Mouse (Mus musculus) gastrocnemius, postnatal 10 days (tissue): ENCODE results near the gene Rhof. TPM values are rescaled to one million over a fixed set of nuclear protein-coding genes. Genes with fewer than 3 reads are reported as not detected.
A peak's percentile ranks its signal among the peaks of the same experiment; 100 is the strongest.
"Not testable (repeated sequence)": the region's sequence is repeated elsewhere in the genome, so short reads cannot be mapped to it uniquely, and the experiment has no call there.

Source experiments
- DNase-seq: peaks from one replicate; pipeline ENCODE4 v3.0.0; 2021; ENCODE audit warnings: mixed read lengths
- total RNA-seq, 2 experiments: library from RNA; stranded (reverse); gene quantifications; 2 replicates each; pipeline ENCODE4 v1.2.3; 2021

Gene Rhof
- total RNA-seq, 2 experiments from 2014 or later, result 0.68 to 1.4 TPM

GRCm38 (mm10) chr5:123067395-123067995 lies 65.0 kb downstream of the Rhof start:
- DNase-seq, result no peak

- peak; percentile 63 for DNase-seq
Observed at GRCm38 (mm10) chr5:123064207-123064606, 68.3 kb downstream of the Rhof start.

DNA sequence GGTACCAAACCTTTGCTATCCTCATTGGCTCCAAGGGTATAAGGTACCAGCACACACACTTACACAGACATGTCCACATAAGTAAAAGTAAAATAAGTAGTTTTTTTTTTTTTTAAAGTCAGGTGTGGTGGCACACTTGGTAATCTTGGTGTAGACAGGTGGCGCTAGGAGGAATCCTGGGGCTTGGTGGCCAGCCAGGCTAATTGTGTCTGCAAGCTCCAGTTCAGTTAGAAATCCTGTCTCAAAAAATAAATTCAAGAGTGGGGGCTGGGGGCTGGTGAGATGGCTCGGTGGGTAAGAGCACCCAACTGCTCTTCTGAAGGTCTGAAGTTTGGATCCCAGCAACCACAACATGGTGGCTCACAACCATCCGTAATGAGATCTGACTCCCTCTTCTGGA lies 69.4 kb downstream of the Rhof start:
- no peak for DNase-seq

GRCm38 (mm10) chr5:123061402-123061749 lies 71.1 kb downstream of the Rhof start:
- not testable (repeated sequence) for DNase-seq

DNA sequence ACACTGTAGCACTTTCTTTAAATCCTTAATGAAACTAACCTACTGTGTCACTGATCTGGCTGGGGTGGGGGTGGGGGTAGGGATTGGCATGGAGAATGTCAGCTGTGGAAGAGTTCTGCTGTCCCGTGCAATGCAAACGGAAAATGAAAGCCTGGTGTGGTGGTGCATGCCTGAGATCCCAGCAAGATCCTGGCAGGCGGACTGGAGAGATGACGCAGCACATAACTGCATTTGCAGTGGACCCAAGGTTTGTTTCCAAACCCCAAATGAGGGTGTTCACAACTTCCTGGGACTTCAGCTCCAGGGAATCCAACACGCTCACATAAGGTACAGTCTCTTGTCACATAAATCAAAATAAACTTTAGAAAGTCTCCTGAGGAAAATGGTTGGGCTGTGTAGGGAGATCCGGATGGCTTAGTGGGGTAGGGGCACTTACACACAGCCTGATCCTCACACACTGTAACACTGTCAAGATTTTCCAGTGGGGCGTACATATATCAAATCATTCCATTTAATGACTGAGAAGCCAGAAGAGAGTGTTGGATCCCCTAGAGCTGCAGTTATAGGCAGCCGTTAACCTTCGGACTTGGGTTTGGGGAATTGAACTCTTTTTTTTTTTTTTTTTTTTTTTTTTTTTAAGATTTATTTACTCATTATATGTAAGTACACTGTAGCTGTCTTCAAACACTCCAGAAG lies 71.6 kb downstream of the Rhof start:
- DNase-seq, result no peak

DNA sequence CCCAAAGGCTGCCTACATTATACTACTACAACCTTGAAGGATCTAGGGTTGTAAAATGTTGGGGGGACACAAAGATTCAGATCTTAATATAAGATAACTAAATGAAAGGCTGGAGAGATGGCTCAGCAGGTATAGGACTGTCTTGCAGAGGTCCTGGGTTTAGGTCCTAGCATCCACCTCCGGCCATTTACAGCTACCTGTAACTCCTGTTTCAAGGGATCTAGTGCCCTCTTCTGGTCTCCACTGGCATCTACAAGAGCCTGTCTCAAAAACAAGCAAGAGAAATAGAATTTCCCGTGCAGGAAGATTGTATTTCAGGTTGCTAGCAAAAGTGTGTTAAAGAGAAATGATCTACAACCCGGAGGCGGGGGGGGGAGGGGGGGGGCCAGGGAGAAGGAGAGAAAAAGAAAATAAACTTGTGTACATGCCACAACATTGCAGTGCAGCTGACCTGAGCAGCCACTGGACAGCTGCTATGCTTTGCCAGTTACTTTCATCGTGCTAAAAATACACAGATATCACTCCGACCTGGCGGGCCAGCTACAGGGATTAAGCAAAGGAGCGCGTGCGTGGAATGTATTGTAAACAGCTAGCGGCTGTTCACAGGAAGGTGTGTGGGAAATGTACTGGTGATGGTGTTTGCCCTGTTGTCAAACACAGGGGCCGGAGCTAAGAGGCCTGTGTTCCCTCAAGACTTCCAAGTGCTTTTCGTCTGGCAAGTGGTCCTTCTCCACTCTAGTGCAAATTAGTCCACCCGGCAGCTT lies 72.6 kb downstream of the Rhof start:
- peak; percentile 35 for DNase-seq

GRCm38 (mm10) chr5:123058251-123059102 lies 74.0 kb downstream of the Rhof start:
- no peak for DNase-seq

DNA sequence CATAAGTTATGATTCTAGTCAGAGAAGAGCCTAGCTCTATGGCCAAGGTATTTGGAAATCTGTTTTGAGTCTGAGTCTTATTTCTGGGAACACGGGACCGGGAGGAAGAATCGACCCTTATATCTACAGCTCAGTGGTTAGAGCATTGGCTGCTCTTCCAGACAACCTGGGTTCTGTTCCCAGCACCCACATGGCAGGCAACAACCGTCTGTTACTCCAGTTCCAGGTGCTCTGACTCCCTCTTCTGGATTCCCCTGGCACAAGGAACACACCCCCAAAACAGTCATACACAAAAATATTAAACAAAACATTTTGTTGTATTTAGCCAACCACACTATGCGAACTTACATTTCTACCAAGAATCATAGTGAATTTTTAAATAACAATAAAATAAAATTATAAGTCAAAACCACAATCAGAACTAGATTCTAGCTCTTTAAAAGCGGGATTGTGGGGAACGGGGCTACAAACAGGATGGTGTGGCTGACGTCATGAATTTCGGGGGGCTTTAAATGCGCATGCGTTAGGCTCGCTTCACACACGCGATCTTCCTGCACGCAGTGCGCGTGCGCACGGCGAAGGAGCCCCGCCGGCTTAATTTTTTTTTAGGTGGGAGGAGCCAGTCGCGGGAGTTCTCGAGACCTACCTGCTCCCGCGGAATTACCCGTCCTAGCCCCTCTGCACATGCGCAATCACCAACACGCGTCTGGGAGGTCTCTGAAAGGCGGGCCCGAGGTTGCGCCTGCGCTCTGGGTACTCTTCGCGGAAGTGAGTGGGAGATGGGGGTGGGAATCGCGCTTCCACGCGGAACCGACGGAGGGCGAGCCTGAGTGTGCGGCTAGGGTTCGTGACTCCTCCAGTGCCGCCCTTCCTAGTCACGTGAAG lies 74.9 kb downstream of the Rhof start:
- peak; percentile 98 for DNase-seq

Other genes with a start within 250 kb of the Rhof start
- gene Kdm2b, start 142.9 kb downstream of the Rhof start, total RNA-seq, result 10 to 100 TPM; 18.4 to 23.8 TPM
- gene Orai1, start 117.6 kb downstream of the Rhof start, total RNA-seq, result 10 to 100 TPM; 43.8 to 45.4 TPM
- gene Morn3, start 85.7 kb downstream of the Rhof start, total RNA-seq, result not detected
- gene Tmem120b, start 64.3 kb downstream of the Rhof start, total RNA-seq, result 10 to 100 TPM; 16.3 to 16.9 TPM
- gene Setd1b, start 9.5 kb upstream of the Rhof start, total RNA-seq, result 10 to 100 TPM; 11.0 to 17.1 TPM
- 10 to 100 TPM; 19.6 to 20.0 TPM for gene Psmd9, start 36.7 kb upstream of the Rhof start, total RNA-seq
- gene Hpd, start 50.0 kb upstream of the Rhof start, total RNA-seq, result under 1 TPM in 1 of 2 experiments, not detected in 1; 0.61 TPM
- gene Wdr66, start 119.4 kb upstream of the Rhof start, total RNA-seq, result 1 to 10 TPM; 2.3 to 2.5 TPM
- 10 to 100 TPM; 21.0 to 25.3 TPM for gene Bcl7a, start 211.1 kb upstream of the Rhof start, total RNA-seq